8 mouse cellular contexts compared by ENCODE assay signal in genomic region chr14:52244041-52244689, GRCm38 (mm10). TPM values are rescaled to one million over a fixed set of nuclear protein-coding genes. Genes with fewer than 3 reads are reported as not detected.
DNase-seq lines count a peak whose midpoint lies in the region; ATAC-seq and TF ChIP-seq lines count a peak whose summit lies in the region.

No protein-coding gene starts in this region.

- no peak for TF ChIP-seq RAD21 in CH12.LX (IDR thresholded peaks at IDR 0.05; ENCODE audit: low read depth, low read length)

- dilution Hi-C loops in CH12.LX (cut with MboI; ENCODE audit: extremely low pct_ligation_motif_present, extremely low pct_unique_long_range_greater_than_20kb, low sequenced_read_pairs), result no loop called here

- H3K4me3 ChIP-seq in CH12.LX (replicated peaks in 1 of 3; ENCODE audit: low read depth in 2 of 3, low read length in 2 of 3, poor library complexity in 1 of 3), result peak overlapping the region; percentile 71 to 79 (median 77)
- H3K4me3 ChIP-seq in forebrain, embryonic 11.5 days (ENCODE audit: low read depth, low read length), result peak overlapping the region; percentile 80
- peak overlapping the region; percentile 94 for H3K4me3 ChIP-seq in heart, embryonic 16.5 days (ENCODE audit: low read length)
- H3K4me3 ChIP-seq in liver, embryonic 15.5 days (replicated peaks), result peak overlapping the region; percentile 92
- peak overlapping the region; percentile 77 for H3K4me3 ChIP-seq in neural tube, embryonic 12.5 days

- ATAC-seq in forebrain, embryonic 11.5 days (replicated peaks; ENCODE audit: low FRiP score), result peak; percentile 99
- ATAC-seq in heart, embryonic 16.5 days (replicated peaks; ENCODE audit: extremely low read depth, insufficient read depth, low FRiP score), result peak; percentile 99
- ATAC-seq in liver, embryonic 15.5 days (ENCODE audit: insufficient read depth), result peak; percentile 99
- ATAC-seq in neural tube, embryonic 12.5 days (ENCODE audit: low FRiP score, low read depth), result peak; percentile 100

- no peak for TF ChIP-seq EP300 in CH12.LX (IDR thresholded peaks at IDR 0.05; ENCODE audit: low read length)

- no peaks in the 10 kb centered on the region for H3K9me3 ChIP-seq in CH12.LX (replicated peaks; ENCODE audit: low read length)
- H3K9me3 ChIP-seq in forebrain, embryonic 11.5 days (ENCODE audit: control insufficient read depth, low read length), result no peaks in the 10 kb centered on the region
- H3K9me3 ChIP-seq in heart, embryonic 16.5 days (replicated peaks; ENCODE audit: control insufficient read depth, low read length), result no peaks in the 10 kb centered on the region
- H3K9me3 ChIP-seq in liver, embryonic 15.5 days (replicated peaks), result no peaks in the 10 kb centered on the region
- H3K9me3 ChIP-seq in neural tube, embryonic 12.5 days, result no peaks in the 10 kb centered on the region

- no peaks in the 10 kb centered on the region for H3K27me3 ChIP-seq in CH12.LX (replicated peaks)
- no peaks in the 10 kb centered on the region for H3K27me3 ChIP-seq in forebrain, embryonic 11.5 days (ENCODE audit: control insufficient read depth, insufficient read depth, low read length)
- no peaks in the 10 kb centered on the region for H3K27me3 ChIP-seq in heart, embryonic 16.5 days (ENCODE audit: control insufficient read depth, insufficient read depth, low read length)
- H3K27me3 ChIP-seq in liver, embryonic 15.5 days, result no peaks in the 10 kb centered on the region
- H3K27me3 ChIP-seq in neural tube, embryonic 12.5 days (replicated peaks), result no peaks in the 10 kb centered on the region

- H3K4me2 ChIP-seq in CH12.LX (ENCODE audit: insufficient read depth, low read depth, poor library complexity, severe bottlenecking), result peak overlapping the region; percentile 92
- H3K4me2 ChIP-seq in forebrain, embryonic 11.5 days (ENCODE audit: low read depth, low read length, severe bottlenecking), result peak overlapping the region; percentile 76
- H3K4me2 ChIP-seq in heart, embryonic 16.5 days (ENCODE audit: low read depth, low read length), result peak overlapping the region; percentile 66
- H3K4me2 ChIP-seq in liver, embryonic 15.5 days, result peak overlapping the region; percentile 75
- H3K4me2 ChIP-seq in neural tube, embryonic 12.5 days (replicated peaks), result peak overlapping the region; percentile 71

- TF ChIP-seq POLR2A in CH12.LX (IDR thresholded peaks at IDR 0.05; ENCODE audit: low read depth, low read length), result peak; percentile 73

- peaks cover 80% of the 10 kb centered on the region for H3K79me2 ChIP-seq in CH12.LX (replicated peaks; ENCODE audit: control insufficient read depth, extremely low read depth, insufficient read depth, poor library complexity, severe bottlenecking)

- no peak for TF ChIP-seq CTCF in CH12.LX (conservative IDR thresholded peaks at IDR 0.05 in 1 of 2, IDR thresholded peaks at IDR 0.05 in 1 of 2; ENCODE audit: low read depth in 2 of 2, low read length in 2 of 2)

- WGBS in forebrain, embryonic 11.5 days, result 1% methylated on average over 32 of the region's 32 CpGs
- under 1% methylated on average over 32 of the region's 32 CpGs for WGBS in heart, embryonic 16.5 days
- under 1% methylated on average over 32 of the region's 32 CpGs for WGBS in liver, embryonic 15.5 days (ENCODE audit: insufficient replicate concordance)
- under 1% methylated on average over 32 of the region's 32 CpGs for whole genome bisulfite sequencing in neural tube, embryonic 12.5 days

- peak overlapping the region; percentile 27 for H3K27ac ChIP-seq in CH12.LX (ENCODE audit: insufficient read depth, low read depth)
- no peak overlapping the region for H3K27ac ChIP-seq in forebrain, embryonic 11.5 days (ENCODE audit: low read depth, low read length)
- peak overlapping the region; percentile 66 for H3K27ac ChIP-seq in heart, embryonic 16.5 days (ENCODE audit: low read length)
- peak overlapping the region; percentile 60 for H3K27ac ChIP-seq in liver, embryonic 15.5 days (replicated peaks)
- no peak overlapping the region for H3K27ac ChIP-seq in neural tube, embryonic 12.5 days

- H3K36me3 ChIP-seq in CH12.LX (replicated peaks in 1 of 2; ENCODE audit: control insufficient read depth in 1 of 2, insufficient read depth in 1 of 2, low read length in 1 of 2), result peaks cover 2 to 14% of the 10 kb centered on the region in 2 experiments
- H3K36me3 ChIP-seq in forebrain, embryonic 11.5 days (ENCODE audit: control insufficient read depth, insufficient read depth, low read length), result no peaks in the 10 kb centered on the region
- H3K36me3 ChIP-seq in heart, embryonic 16.5 days (ENCODE audit: control insufficient read depth, insufficient read depth), result no peaks in the 10 kb centered on the region
- H3K36me3 ChIP-seq in liver, embryonic 15.5 days (replicated peaks), result no peaks in the 10 kb centered on the region
- H3K36me3 ChIP-seq in neural tube, embryonic 12.5 days, result no peaks in the 10 kb centered on the region

- peaks cover 5 to 48% of the 10 kb centered on the region in 2 experiments; a peak in 3 of 4 replicates for H3K4me1 ChIP-seq in CH12.LX (ENCODE audit: control insufficient read depth in 1 of 2, insufficient read depth in 2 of 2)
- peaks cover 2% of the 10 kb centered on the region; the same call in 1 of the 2 replicates for H3K4me1 ChIP-seq in forebrain, embryonic 11.5 days (replicated peaks; ENCODE audit: control insufficient read depth, insufficient read depth, low read length)
- H3K4me1 ChIP-seq in heart, embryonic 16.5 days (ENCODE audit: control insufficient read depth, insufficient read depth, low read length), result peaks cover 16% of the 10 kb centered on the region
- H3K4me1 ChIP-seq in liver, embryonic 15.5 days (replicated peaks), result peaks cover 53% of the 10 kb centered on the region
- H3K4me1 ChIP-seq in neural tube, embryonic 12.5 days, result peaks cover 13% of the 10 kb centered on the region

- in situ Hi-C loops in CH12.LX (cut with MboI; ENCODE audit: low pct_ligation_motif_present, low pct_unique_long_range_greater_than_20kb, low sequenced_read_pairs), result no loop called here

- DNase-seq in CH12.LX (ENCODE audit: extremely low read depth), result peak; percentile 98
- peak; percentile 100 for DNase-seq in c-Kit-positive CD71-positive TER-119-negative erythroid progenitor cells, embryonic 14.5 days (ENCODE audit: low read depth)
- peak; percentile 98 for DNase-seq in forebrain, embryonic 11.5 days (ENCODE audit: low spot score)
- DNase-seq in kidney, postnatal 36 days, result peak; percentile 99
- peak; percentile 98 for DNase-seq in telencephalon, adult 2 months (ENCODE audit: low read depth, low spot score)

- peak overlapping the region; percentile 80 for H3K9ac ChIP-seq in CH12.LX (ENCODE audit: insufficient read depth, low read depth)
- peak overlapping the region; percentile 70 for H3K9ac ChIP-seq in forebrain, embryonic 11.5 days (ENCODE audit: low read length)
- peak overlapping the region; percentile 89 for H3K9ac ChIP-seq in heart, embryonic 16.5 days (ENCODE audit: low read length)
- peak overlapping the region; percentile 82 for H3K9ac ChIP-seq in liver, embryonic 15.5 days
- H3K9ac ChIP-seq in neural tube, embryonic 12.5 days, result peak overlapping the region; percentile 77

TF ChIP-seq in CH12.LX, 34 proteins besides CTCF, POLR2A, EP300 and RAD21 (continues in another document):
- TF ChIP-seq GABPA (IDR thresholded peaks at IDR 0.05; ENCODE audit: insufficient replicate concordance, low read depth, low read length) (peak; percentile 11; the same call in 1 of the 2 replicates), ZKSCAN1 (IDR thresholded peaks at IDR 0.05; ENCODE audit: borderline replicate concordance, low read depth, low read length) (no peak), MEF2A (IDR thresholded peaks at IDR 0.05; ENCODE audit: borderline replicate concordance, low read depth, low read length) (no peak), USF2 (conservative IDR thresholded peaks at IDR 0.05; ENCODE audit: low read depth, low read length) (no peak), MYC (IDR thresholded peaks at IDR 0.05; ENCODE audit: low read depth, low read length) (peak; percentile 41; the same call in 1 of the 2 replicates)

RNA-seq across cellular contexts. Expression of gene Chd8, which starts 13.4 kb away (rescaled TPM):
- total RNA-seq in CH12.LX (2012; rRNA removed), result 49.2 and 51.9 TPM in 2 replicates
- total RNA-seq in CH12.LX (2014; rRNA removed), result 16.8 and 17.3 TPM in 2 replicates
- polyA plus RNA-seq in CH12.LX (2012; ENCODE audit: insufficient read length, low read depth), result 89.2 and 96.8 TPM in 2 replicates
- polyA plus RNA-seq in forebrain, embryonic 11.5 days (2014; fragmentation: Nextera tagmentation; extraction: Ambion mirVana), result 55.3 and 62.9 TPM in 2 replicates
- polyA plus RNA-seq in heart, embryonic 16.5 days (2015; fragmentation: Nextera tagmentation; extraction: Ambion mirVana), result 20.8 and 21.9 TPM in 2 replicates
- 8.3 and 10.2 TPM in 2 replicates for polyA plus RNA-seq in liver, embryonic 15.5 days (2015; fragmentation: Nextera tagmentation; extraction: Ambion mirVana)
- 46.0 and 48.6 TPM in 2 replicates for polyA plus RNA-seq in neural tube, embryonic 12.5 days (2016; fragmentation: Nextera tagmentation; extraction: Ambion mirVana)

RNA-seq across cellular contexts. Expression of gene Tox4, which starts 34.8 kb away (rescaled TPM):
- total RNA-seq in CH12.LX (2012; rRNA removed) (41.6 and 45.7 TPM in 2 replicates), CH12.LX (2014; rRNA removed) (56.3 and 58.9 TPM in 2 replicates)
- polyA plus RNA-seq in CH12.LX (2012; ENCODE audit: insufficient read length, low read depth), result 43.5 and 49.1 TPM in 2 replicates
- 54.8 and 56.2 TPM in 2 replicates for polyA plus RNA-seq in forebrain, embryonic 11.5 days (2014; fragmentation: Nextera tagmentation; extraction: Ambion mirVana)
- polyA plus RNA-seq in heart, embryonic 16.5 days (2015; fragmentation: Nextera tagmentation; extraction: Ambion mirVana), result 28.8 and 33.7 TPM in 2 replicates
- polyA plus RNA-seq in liver, embryonic 15.5 days (2015; fragmentation: Nextera tagmentation; extraction: Ambion mirVana), result 16.4 and 18.1 TPM in 2 replicates
- 51.8 and 56.6 TPM in 2 replicates for polyA plus RNA-seq in neural tube, embryonic 12.5 days (2016; fragmentation: Nextera tagmentation; extraction: Ambion mirVana)

RNA-seq across cellular contexts. Expression of gene Rab2b, which starts 35.2 kb away (rescaled TPM):
- total RNA-seq in CH12.LX (2012; rRNA removed), result 3.8 and 4.6 TPM in 2 replicates
- 7.8 and 10.2 TPM in 2 replicates for total RNA-seq in CH12.LX (2014; rRNA removed)
- polyA plus RNA-seq in CH12.LX (2012; ENCODE audit: insufficient read length, low read depth), result 5.7 and 6.9 TPM in 2 replicates
- 33.5 and 35.8 TPM in 2 replicates for polyA plus RNA-seq in forebrain, embryonic 11.5 days (2014; fragmentation: Nextera tagmentation; extraction: Ambion mirVana)
- 15.5 and 16.5 TPM in 2 replicates for polyA plus RNA-seq in heart, embryonic 16.5 days (2015; fragmentation: Nextera tagmentation; extraction: Ambion mirVana)
- polyA plus RNA-seq in liver, embryonic 15.5 days (2015; fragmentation: Nextera tagmentation; extraction: Ambion mirVana), result 2.6 and 3.1 TPM in 2 replicates
- polyA plus RNA-seq in neural tube, embryonic 12.5 days (2016; fragmentation: Nextera tagmentation; extraction: Ambion mirVana), result 43.7 and 52.9 TPM in 2 replicates

RNA-seq across cellular contexts. Expression of gene Supt16, which starts 46.9 kb away (rescaled TPM):
- total RNA-seq in CH12.LX (2012; rRNA removed) (64.8 and 81.7 TPM in 2 replicates), CH12.LX (2014; rRNA removed) (78.6 and 88.0 TPM in 2 replicates)
- 110 and 114 TPM in 2 replicates for polyA plus RNA-seq in CH12.LX (2012; ENCODE audit: insufficient read length, low read depth)
- polyA plus RNA-seq in forebrain, embryonic 11.5 days (2014; fragmentation: Nextera tagmentation; extraction: Ambion mirVana), result 92.3 and 92.8 TPM in 2 replicates
- polyA plus RNA-seq in heart, embryonic 16.5 days (2015; fragmentation: Nextera tagmentation; extraction: Ambion mirVana), result 26.4 and 28.1 TPM in 2 replicates
- 28.8 and 30.5 TPM in 2 replicates for polyA plus RNA-seq in liver, embryonic 15.5 days (2015; fragmentation: Nextera tagmentation; extraction: Ambion mirVana)
- 57.8 and 64.4 TPM in 2 replicates for polyA plus RNA-seq in neural tube, embryonic 12.5 days (2016; fragmentation: Nextera tagmentation; extraction: Ambion mirVana)

Comparison
In these comparisons a context has a peak if more than half of its experiments do, and no peak if none do; other contexts are left out.
1. H3K27ac ChIP-seq: peak in CH12.LX (single experiment), heart, embryonic 16.5 days (single experiment) and liver, embryonic 15.5 days (single experiment); none in forebrain, embryonic 11.5 days (single experiment) and neural tube, embryonic 12.5 days (single experiment).
2. Peak in every context shown above with its lines, with median percentiles within 50 percentile points of each other: DNase-seq, H3K4me2 ChIP-seq, H3K4me3 ChIP-seq, H3K9ac ChIP-seq and ATAC-seq.